Mouse (Mus musculus): ENCODE results near the gene Six2. TPM values are rescaled to one million over a fixed set of nuclear protein-coding genes. Genes with fewer than 3 reads are reported as not detected.

Six2 gene
- polyA plus RNA-seq, 1 experiment = 0.08 TPM

GRCm38 (mm10) chr17:85723166-85723565 is 35.1 kb upstream of the Six2 start:
- 83% methylated on average over 5 of the region's 5 CpGs for whole genome bisulfite sequencing
- H3K27ac ChIP-seq (ENCODE audit: insufficient read depth, low read length) = no peak overlapping the region
- DNase-seq (ENCODE audit: low read depth in 1 of 2, low spot score in 2 of 2) = no peak
- no peak overlapping the region for H3K4me3 ChIP-seq (ENCODE audit: extremely low read depth, insufficient read depth, insufficient read length)
- no peaks in the 10 kb centered on the region for H3K36me3 ChIP-seq (ENCODE audit: control insufficient read depth, insufficient read depth, low read length)
- TF ChIP-seq POLR2A (IDR thresholded peaks at IDR 0.05; ENCODE audit: low read depth, low read length) = no peak
- TF ChIP-seq CTCF (IDR thresholded peaks at IDR 0.05; ENCODE audit: extremely low read depth, insufficient read depth, insufficient read length, insufficient replicate concordance) = no peak
- no peaks in the 10 kb centered on the region for H3K27me3 ChIP-seq (ENCODE audit: control insufficient read depth, insufficient read depth, low read length)
- no peaks in the 10 kb centered on the region for H3K4me1 ChIP-seq (ENCODE audit: control insufficient read depth, insufficient read depth, insufficient read length)

- DNase-seq (ENCODE audit: low read depth in 1 of 2, low spot score in 2 of 2) = no peak
- Histone ChIP-seq H3K27ac (ENCODE audit: insufficient read depth, low read length) (no peak overlapping the region), H3K4me1 (ENCODE audit: control insufficient read depth, insufficient read depth, insufficient read length) (no peaks in the 10 kb centered on the region), H3K4me3 (ENCODE audit: extremely low read depth, insufficient read depth, insufficient read length) (no peak overlapping the region), H3K27me3 (ENCODE audit: control insufficient read depth, insufficient read depth, low read length) (no peaks in the 10 kb centered on the region), H3K36me3 (ENCODE audit: control insufficient read depth, insufficient read depth, low read length) (no peaks in the 10 kb centered on the region)
- TF ChIP-seq CTCF (IDR thresholded peaks at IDR 0.05; ENCODE audit: extremely low read depth, insufficient read depth, insufficient read length, insufficient replicate concordance) (no peak), POLR2A (IDR thresholded peaks at IDR 0.05; ENCODE audit: low read depth, low read length) (no peak)
- WGBS = 87% methylated on average over 7 of the region's 7 CpGs
Measured at GRCm38 (mm10) chr17:85717266-85717665, 29.2 kb upstream of the Six2 start.

GRCm38 (mm10) chr17:85715784-85716183 is 27.7 kb upstream of the Six2 start:
- DNase-seq (ENCODE audit: low read depth in 1 of 2, low spot score in 2 of 2) = no peak
- 78% methylated on average over 11 of the region's 11 CpGs for WGBS
- Histone ChIP-seq H3K36me3 (ENCODE audit: control insufficient read depth, insufficient read depth, low read length) (no peaks in the 10 kb centered on the region), H3K4me1 (ENCODE audit: control insufficient read depth, insufficient read depth, insufficient read length) (no peaks in the 10 kb centered on the region), H3K4me3 (ENCODE audit: extremely low read depth, insufficient read depth, insufficient read length) (no peak overlapping the region), H3K27ac (ENCODE audit: insufficient read depth, low read length) (no peak overlapping the region), H3K27me3 (ENCODE audit: control insufficient read depth, insufficient read depth, low read length) (no peaks in the 10 kb centered on the region)
- TF ChIP-seq CTCF (IDR thresholded peaks at IDR 0.05; ENCODE audit: extremely low read depth, insufficient read depth, insufficient read length, insufficient replicate concordance) = no peak
- no peak for TF ChIP-seq POLR2A (IDR thresholded peaks at IDR 0.05; ENCODE audit: low read depth, low read length)

- no peak for DNase-seq (ENCODE audit: low read depth in 1 of 2, low spot score in 2 of 2)
- TF ChIP-seq CTCF (IDR thresholded peaks at IDR 0.05; ENCODE audit: extremely low read depth, insufficient read depth, insufficient read length, insufficient replicate concordance) (no peak), POLR2A (IDR thresholded peaks at IDR 0.05; ENCODE audit: low read depth, low read length) (no peak)
- 86% methylated on average over 5 of the region's 5 CpGs for WGBS
- Histone ChIP-seq H3K27me3 (ENCODE audit: control insufficient read depth, insufficient read depth, low read length) (no peaks in the 10 kb centered on the region), H3K36me3 (ENCODE audit: control insufficient read depth, insufficient read depth, low read length) (no peaks in the 10 kb centered on the region), H3K4me3 (ENCODE audit: extremely low read depth, insufficient read depth, insufficient read length) (no peak overlapping the region), H3K27ac (ENCODE audit: insufficient read depth, low read length) (no peak overlapping the region), H3K4me1 (ENCODE audit: control insufficient read depth, insufficient read depth, insufficient read length) (no peaks in the 10 kb centered on the region)
Measured at GRCm38 (mm10) chr17:85714370-85714769, 26.3 kb upstream of the Six2 start.

- no peaks in the 10 kb centered on the region for H3K4me1 ChIP-seq (ENCODE audit: control insufficient read depth, insufficient read depth, insufficient read length)
- WGBS = 63% methylated on average over 10 of the region's 10 CpGs
- no peak overlapping the region for H3K27ac ChIP-seq (ENCODE audit: insufficient read depth, low read length)
- no peaks in the 10 kb centered on the region for H3K27me3 ChIP-seq (ENCODE audit: control insufficient read depth, insufficient read depth, low read length)
- TF ChIP-seq CTCF (IDR thresholded peaks at IDR 0.05; ENCODE audit: extremely low read depth, insufficient read depth, insufficient read length, insufficient replicate concordance) = no peak
- TF ChIP-seq POLR2A (IDR thresholded peaks at IDR 0.05; ENCODE audit: low read depth, low read length) = no peak
- H3K4me3 ChIP-seq (ENCODE audit: extremely low read depth, insufficient read depth, insufficient read length) = no peak overlapping the region
- DNase-seq (ENCODE audit: low read depth in 1 of 2, low spot score in 2 of 2) = no peak
- H3K36me3 ChIP-seq (ENCODE audit: control insufficient read depth, insufficient read depth, low read length) = no peaks in the 10 kb centered on the region
Measured at GRCm38 (mm10) chr17:85712874-85713273, 24.8 kb upstream of the Six2 start.

GRCm38 (mm10) chr17:85704369-85705260 is 16.5 kb upstream of the Six2 start:
- Histone ChIP-seq H3K4me3 (ENCODE audit: extremely low read depth, insufficient read depth, insufficient read length) (no peak overlapping the region), H3K27ac (ENCODE audit: insufficient read depth, low read length) (no peak overlapping the region), H3K36me3 (ENCODE audit: control insufficient read depth, insufficient read depth, low read length) (no peaks in the 10 kb centered on the region), H3K4me1 (ENCODE audit: control insufficient read depth, insufficient read depth, insufficient read length) (no peaks in the 10 kb centered on the region), H3K27me3 (ENCODE audit: control insufficient read depth, insufficient read depth, low read length) (no peaks in the 10 kb centered on the region)
- whole genome bisulfite sequencing = 78% methylated on average over 12 of the region's 12 CpGs
- DNase-seq (ENCODE audit: low read depth in 1 of 2, low spot score in 2 of 2) = no peak
- TF ChIP-seq CTCF (IDR thresholded peaks at IDR 0.05; ENCODE audit: extremely low read depth, insufficient read depth, insufficient read length, insufficient replicate concordance) (no peak), POLR2A (IDR thresholded peaks at IDR 0.05; ENCODE audit: low read depth, low read length) (no peak)

- DNase-seq (ENCODE audit: low read depth in 1 of 2, low spot score in 2 of 2) = no peak
- H3K27ac ChIP-seq (ENCODE audit: insufficient read depth, low read length) = no peak overlapping the region
- H3K4me1 ChIP-seq (ENCODE audit: control insufficient read depth, insufficient read depth, insufficient read length) = no peaks in the 10 kb centered on the region
- H3K27me3 ChIP-seq (ENCODE audit: control insufficient read depth, insufficient read depth, low read length) = 0 out of 2 replicates have a peak, but pooled peaks cover 1% of the 10 kb centered on the region
- TF ChIP-seq POLR2A (IDR thresholded peaks at IDR 0.05; ENCODE audit: low read depth, low read length) (no peak), CTCF (IDR thresholded peaks at IDR 0.05; ENCODE audit: extremely low read depth, insufficient read depth, insufficient read length, insufficient replicate concordance) (no peak)
- 76% methylated on average over 4 of the region's 4 CpGs for WGBS
- H3K4me3 ChIP-seq (ENCODE audit: extremely low read depth, insufficient read depth, insufficient read length) = no peak overlapping the region
- H3K36me3 ChIP-seq (ENCODE audit: control insufficient read depth, insufficient read depth, low read length) = no peaks in the 10 kb centered on the region
Measured at GRCm38 (mm10) chr17:85700028-85700427, 12.0 kb upstream of the Six2 start.
